Mouse (Mus musculus): ENCODE results near the gene Gm21704. TPM values are rescaled to one million over a fixed set of nuclear protein-coding genes. Genes with fewer than 3 reads are reported as not detected.

Gm21704 gene
- polyA plus RNA-seq (2012; rRNA removed): not detected in 2 replicates

GRCm38 (mm10) chrY:3410067-3410466 lies at the start of gene Gm21704, which contains the start of gene Gm21708:
Gene Gm21704 (minus strand): TSS chrY:3410167.
Gene Gm21708 (minus strand): TSS chrY:3410167.

GRCm38 (mm10) chrY:3345229-3345628 lies 64.7 kb downstream of the Gm21704 start, which contains the start of gene Gm21693:
Gene Gm21693 (minus strand): TSS chrY:3345329.

Other genes starting within 250 kb of the Gm21704 start
- gene Gm21677, start 103.7 kb downstream of the Gm21704 start, polyA plus RNA-seq (2012; rRNA removed): not detected in 2 replicates
- gene Gm21693, start 64.8 kb downstream of the Gm21704 start, polyA plus RNA-seq (2012; rRNA removed): not detected in 2 replicates
- gene Gm21708, start within 50 bp of the Gm21704 start, polyA plus RNA-seq (2012; rRNA removed): 0.02 TPM in 1 of 2 replicates, not detected in the other